Mouse (Mus musculus) liver, embryonic 14.5 days (tissue): ENCODE results near the gene Spc24. TPM values are rescaled to one million over a fixed set of nuclear protein-coding genes. Genes with fewer than 3 reads are reported as not detected.

Experiments
- ATAC-seq: fragments of 200-750 bp; cut with Nextera tagmentation; 2 replicates; pipeline ENCODE4 v1.8.0; 2017; ENCODE audit warnings: moderate number of reproducible peaks, mild to moderate bottlenecking, moderate library complexity; ENCODE audit not compliant: insufficient read depth
- DNase-seq, 3 experiments: peaks; one replicate each; pipeline ENCODE4 v3.0.0-alpha.2; 2012 to 2013; ENCODE audit warnings: low read depth in 3 of 3, low spot score in 3 of 3
- H3K27ac ChIP-seq: fragments of 300-500 bp; sonication (generic); 2 replicates; pipeline ENCODE4 v1.5.1; 2014; ENCODE audit warnings: moderate library complexity, mild to moderate bottlenecking, control low read depth, inconsistent platforms
- H3K27me3 ChIP-seq: fragments of 300-500 bp; sonication (generic); 2 replicates; pipeline ENCODE4 v1.6.1; 2014; ENCODE audit warnings: mild to moderate bottlenecking, low read length, moderate library complexity; ENCODE audit not compliant: control insufficient read depth, insufficient read depth
- H3K36me3 ChIP-seq: fragments of 300-500 bp; sonication (generic); replicated peaks from 2 replicates; pipeline ENCODE4 v1.6.1; 2014; ENCODE audit warnings: low read depth; ENCODE audit not compliant: control insufficient read depth, insufficient read depth
- H3K4me1 ChIP-seq, 2 experiments: fragments of 200-500 bp in 1 of 2; fragments of 300-500 bp in 1 of 2; sonication (generic) in 1 of 2; replicated peaks; 2 replicates each; pipeline ENCODE4 v1.6.1; 2012 to 2014; ENCODE audit warnings: antibody characterized with exemption in 1 of 2, inconsistent platforms in 1 of 2, low read length in 1 of 2; ENCODE audit not compliant: control insufficient read depth in 2 of 2, insufficient read depth in 2 of 2
- H3K4me2 ChIP-seq: fragments of 300-500 bp; sonication (generic); 2 replicates; pipeline ENCODE4 v1.6.1; 2014; ENCODE audit warnings: low read depth, mild to moderate bottlenecking, control low read depth, moderate library complexity
- H3K4me3 ChIP-seq, 2 experiments: fragments of 200-500 bp in 1 of 2; fragments of 300-500 bp in 1 of 2; sonication (generic) in 1 of 2; 2 replicates each; pipeline ENCODE4 v1.5.1; 2012 to 2014; ENCODE audit warnings: low read depth in 2 of 2, low read length in 2 of 2, mild to moderate bottlenecking in 2 of 2, control low read depth in 1 of 2, inconsistent platforms in 1 of 2, moderate library complexity in 1 of 2; ENCODE audit not compliant: insufficient read depth in 1 of 2
- H3K9ac ChIP-seq: fragments of 300-500 bp; sonication (generic); replicated peaks from 2 replicates; pipeline ENCODE4 v1.6.1; 2014; ENCODE audit warnings: mild to moderate bottlenecking, control low read depth, moderate library complexity
- H3K9me3 ChIP-seq: fragments of 300-500 bp; sonication (generic); 2 replicates; pipeline ENCODE4 v1.6.1; 2016; ENCODE audit warnings: low read length, mixed read lengths; ENCODE audit not compliant: control insufficient read depth
- CTCF ChIP-seq: IDR thresholded peaks from 2 replicates; pipeline ENCODE4 v1.5.1; 2016; ENCODE audit warnings: antibody characterized with exemption, low read depth, control low read depth
- EP300 ChIP-seq: IDR thresholded peaks from 2 replicates; pipeline ENCODE4 v1.6.1; 2016; ENCODE audit warnings: antibody characterized with exemption, low read depth
- WGBS: fragments of 180-500 bp; shearing (Covaris S2); extraction: QIAGEN DNeasy Blood & Tissue Kit; methylation state at CpG from one replicate; pipeline ENCODE4 v1.1.7; 2014; ENCODE audit not compliant: insufficient replicate concordance; 5-methylcytosine and 5-hydroxymethylcytosine counted together
- polyA plus RNA-seq, 2 experiments: library from polyadenylated mRNA; depleted of rRNA in 1 of 2; stranded (reverse) in 1 of 2; unstranded in 1 of 2; fragments of >200 nt; fragmentation: Nextera tagmentation in 1 of 2; extraction: Ambion mirVana in 1 of 2; gene quantifications; 2 replicates each; pipeline versions ENCODE4 v1.2.1 to v1.2.3; 2012 to 2014

Spc24 gene
- polyA plus RNA-seq, 2 experiments, result 52.4 to 92.2 TPM

DNA sequence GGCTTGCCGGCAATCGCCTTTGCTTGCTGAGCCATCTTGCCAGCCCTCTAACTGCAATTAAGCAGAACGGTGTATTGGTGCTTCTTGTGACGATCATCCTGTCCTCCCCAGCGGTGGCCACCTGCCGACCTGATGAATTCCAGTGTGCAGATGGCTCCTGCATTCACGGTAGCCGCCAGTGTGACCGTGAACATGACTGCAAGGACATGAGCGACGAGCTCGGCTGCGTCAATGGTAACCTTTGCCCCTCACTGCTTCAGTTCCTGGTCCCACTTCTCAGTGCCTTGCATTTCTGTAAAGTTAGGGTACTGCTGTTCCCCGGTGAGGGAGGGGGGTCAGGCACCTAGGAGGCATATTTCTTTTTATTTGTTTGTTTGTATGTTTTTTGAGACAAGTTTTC, 25.0 kb downstream of the Spc24 start:
- H3K4me3 ChIP-seq, result no peak overlapping the region
- no peak overlapping the region for H3K27ac ChIP-seq
- DNase-seq (no peak), ATAC-seq (no peak)
- H3K9me3 ChIP-seq, result no peaks in the 10 kb centered on the region
- H3K36me3 ChIP-seq, result peaks cover 45% of the 10 kb centered on the region
- TF ChIP-seq EP300, result no peak
- no peak for TF ChIP-seq CTCF
- H3K4me2 ChIP-seq, result no peak overlapping the region
- 81% methylated on average over 14 of the region's 14 CpGs for WGBS
- no peak overlapping the region for H3K9ac ChIP-seq
- no peaks in the 10 kb centered on the region for H3K4me1 ChIP-seq
- H3K27me3 ChIP-seq, result no peaks in the 10 kb centered on the region

DNA sequence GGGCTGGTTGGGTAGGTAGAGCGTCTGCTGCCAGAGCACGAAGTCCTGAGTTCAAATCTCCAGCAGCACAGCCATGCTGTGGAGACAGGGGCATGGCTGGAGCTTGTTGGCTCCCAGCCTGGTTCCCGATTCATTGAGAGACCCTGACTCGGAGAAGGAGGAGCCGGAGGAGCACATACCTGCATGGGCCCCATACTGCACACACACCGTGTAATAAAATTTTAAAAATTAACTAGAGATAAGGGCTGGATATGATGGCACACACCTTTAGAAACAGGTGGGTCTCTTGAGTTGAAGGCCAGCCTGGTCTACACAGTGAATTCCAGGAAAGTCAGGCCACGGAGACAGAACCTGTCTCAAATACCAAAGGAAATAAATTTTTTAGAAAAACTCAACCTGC, 26.1 kb downstream of the Spc24 start:
- no peaks in the 10 kb centered on the region for H3K27me3 ChIP-seq
- no peak overlapping the region for H3K27ac ChIP-seq
- no peak overlapping the region for H3K4me2 ChIP-seq
- peaks cover 37% of the 10 kb centered on the region for H3K36me3 ChIP-seq
- DNase-seq (no peak), ATAC-seq (no peak)
- TF ChIP-seq EP300 (no peak), CTCF (no peak)
- no peak overlapping the region for H3K9ac ChIP-seq
- WGBS, result 81% methylated on average over 7 of the region's 7 CpGs
- no peak overlapping the region for H3K4me3 ChIP-seq
- H3K4me1 ChIP-seq, result peaks cover 0 to 3% of the 10 kb centered on the region in 2 experiments; a peak in 1 of 4 replicates
- H3K9me3 ChIP-seq, result no peaks in the 10 kb centered on the region

DNA sequence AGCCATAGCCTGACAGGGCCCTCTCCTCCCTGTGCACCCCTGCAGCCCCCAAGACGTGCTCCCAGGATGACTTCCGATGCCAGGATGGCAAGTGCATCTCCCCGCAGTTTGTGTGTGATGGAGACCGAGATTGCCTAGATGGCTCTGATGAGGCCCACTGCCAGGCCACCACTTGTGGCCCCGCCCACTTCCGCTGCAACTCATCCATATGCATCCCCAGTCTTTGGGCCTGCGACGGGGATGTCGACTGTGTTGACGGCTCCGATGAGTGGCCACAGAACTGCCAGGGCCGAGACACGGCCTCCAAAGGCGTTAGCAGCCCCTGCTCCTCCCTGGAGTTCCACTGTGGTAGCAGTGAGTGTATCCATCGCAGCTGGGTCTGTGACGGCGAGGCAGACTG, 26.7 kb downstream of the Spc24 start:
- H3K4me2 ChIP-seq, result no peak overlapping the region
- TF ChIP-seq CTCF (no peak), EP300 (no peak)
- DNase-seq (no peak), ATAC-seq (no peak)
- peaks cover 0 to 6% of the 10 kb centered on the region in 2 experiments; a peak in 2 of 4 replicates for H3K4me1 ChIP-seq
- H3K27ac ChIP-seq, result no peak overlapping the region
- 82% methylated on average over 17 of the region's 17 CpGs for WGBS
- H3K9ac ChIP-seq, result no peak overlapping the region
- no peak overlapping the region for H3K4me3 ChIP-seq
- peaks cover 32% of the 10 kb centered on the region for H3K36me3 ChIP-seq
- H3K27me3 ChIP-seq, result no peaks in the 10 kb centered on the region
- no peaks in the 10 kb centered on the region for H3K9me3 ChIP-seq

DNA sequence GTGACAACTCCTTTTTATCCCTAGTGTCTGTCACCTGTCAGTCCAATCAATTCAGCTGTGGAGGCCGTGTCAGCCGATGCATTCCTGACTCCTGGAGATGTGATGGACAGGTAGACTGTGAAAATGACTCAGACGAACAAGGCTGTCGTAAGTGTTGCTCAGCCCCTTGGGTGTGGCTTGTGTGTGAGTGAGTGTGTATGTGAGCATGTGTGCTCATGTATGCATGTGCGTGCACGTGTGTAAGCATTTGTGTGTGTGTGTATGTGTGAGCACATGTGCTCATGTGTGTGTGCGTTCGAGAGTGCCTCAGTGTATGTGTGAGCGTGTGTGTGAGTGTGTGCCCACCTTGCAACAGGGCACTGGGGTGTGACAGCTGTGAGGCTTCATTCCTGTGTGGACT, 27.8 kb downstream of the Spc24 start:
- Histone ChIP-seq H3K36me3 (peaks cover 27% of the 10 kb centered on the region), H3K27ac (no peak overlapping the region), H3K4me1 (peaks cover 0 to 6% of the 10 kb centered on the region in 2 experiments; a peak in 2 of 4 replicates), H3K9ac (no peak overlapping the region), H3K4me2 (no peak overlapping the region), H3K27me3 (no peaks in the 10 kb centered on the region), H3K9me3 (no peaks in the 10 kb centered on the region), H3K4me3 (no peak overlapping the region)
- TF ChIP-seq CTCF, result no peak
- TF ChIP-seq EP300, result no peak
- no peak for DNase-seq
- 82% methylated on average over 9 of the region's 9 CpGs for WGBS
- no peak for ATAC-seq

DNA sequence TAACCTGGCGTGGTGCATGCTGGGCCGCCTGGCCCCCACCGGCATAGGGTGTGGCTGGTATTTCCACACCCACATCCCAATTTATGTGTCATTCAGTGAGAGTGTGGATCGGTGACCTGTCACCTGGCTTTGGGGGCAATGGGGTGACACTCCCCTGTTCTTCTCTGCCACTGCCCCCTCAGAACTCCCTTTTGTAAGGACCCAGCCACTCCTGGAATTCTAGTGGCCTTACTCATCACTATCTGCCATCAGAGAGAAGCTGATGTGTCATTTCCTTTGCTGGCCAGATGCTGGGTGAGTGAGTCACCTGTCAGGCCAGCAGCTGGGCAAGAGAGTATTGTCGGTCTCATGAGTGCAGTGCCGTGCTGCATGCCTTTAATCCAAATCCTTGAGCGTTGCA, 30.8 kb downstream of the Spc24 start:
- Histone ChIP-seq H3K4me1 (peaks cover 14 to 27% of the 10 kb centered on the region in 2 experiments), H3K4me3 (no peak overlapping the region), H3K9me3 (no peaks in the 10 kb centered on the region), H3K4me2 (no peak overlapping the region), H3K27ac (no peak overlapping the region), H3K9ac (no peak overlapping the region), H3K36me3 (peaks cover 18% of the 10 kb centered on the region), H3K27me3 (no peaks in the 10 kb centered on the region)
- DNase-seq (no peak), ATAC-seq (no peak)
- TF ChIP-seq CTCF, result no peak
- no peak for TF ChIP-seq EP300
- WGBS, result 66% methylated on average over 7 of the region's 7 CpGs
